7 mouse cellular contexts compared by ENCODE assay signal in genomic region chr13:23585442-23586098, GRCm38 (mm10). TPM values are rescaled to one million over a fixed set of nuclear protein-coding genes. Genes with fewer than 3 reads are reported as not detected.
A peak's percentile ranks its signal among the peaks of the same experiment; 100 is the strongest.
DNase-seq lines count a peak whose midpoint lies in the region; ATAC-seq and TF ChIP-seq lines count a peak whose summit lies in the region.
"Not testable (repeated sequence)": the region's sequence is repeated elsewhere in the genome, so short reads cannot be mapped to it uniquely, and the experiment has no call there.

No protein-coding gene starts in this region.

- H3K27ac ChIP-seq in embryonic facial prominence, embryonic 13.5 days: peak overlapping the region; percentile 98
- peak overlapping the region; percentile 95 for H3K27ac ChIP-seq in heart, adult 2 months
- peak overlapping the region; percentile 65 for H3K27ac ChIP-seq in kidney, adult 2 months (ENCODE audit: insufficient read depth, low read depth, low read length)
- peak overlapping the region; percentile 98 for H3K27ac ChIP-seq in limb, embryonic 11.5 days (replicated peaks; ENCODE audit: low read depth, low read length)
- peak overlapping the region; percentile 95 for H3K27ac ChIP-seq in midbrain, embryonic 13.5 days
- H3K27ac ChIP-seq in small intestine, adult 2 months (ENCODE audit: insufficient read depth, low read depth, low read length): peak overlapping the region; percentile 99

- DNase-seq in adrenal gland, postnatal 14 days: peak; percentile 75
- peak; percentile 77 to 80 for DNase-seq in heart, adult 2 months
- peak; percentile 90 for DNase-seq in kidney, adult 2 months
- DNase-seq in limb, embryonic 11.5 days (ENCODE audit: low spot score): peak; percentile 80

- H3K9ac ChIP-seq in embryonic facial prominence, embryonic 13.5 days: peak overlapping the region; percentile 78
- H3K9ac ChIP-seq in heart, adult 2 months (ENCODE audit: low read depth, low read length): peak overlapping the region; percentile 79
- peak overlapping the region; percentile 77 for H3K9ac ChIP-seq in limb, embryonic 11.5 days (ENCODE audit: low read length)
- peak overlapping the region; percentile 75 for H3K9ac ChIP-seq in midbrain, embryonic 13.5 days (replicated peaks)

- peak overlapping the region; percentile 50 for H3K4me3 ChIP-seq in embryonic facial prominence, embryonic 13.5 days
- H3K4me3 ChIP-seq in heart, adult 2 months: peak overlapping the region; percentile 67
- peak overlapping the region; percentile 78 for H3K4me3 ChIP-seq in kidney, adult 2 months (ENCODE audit: insufficient read depth, low read depth, low read length)
- peak overlapping the region; percentile 39 for H3K4me3 ChIP-seq in limb, embryonic 11.5 days (ENCODE audit: low read depth, low read length)
- H3K4me3 ChIP-seq in midbrain, embryonic 13.5 days (replicated peaks): peak overlapping the region; percentile 50
- peak overlapping the region; percentile 77 for H3K4me3 ChIP-seq in small intestine, adult 2 months (ENCODE audit: low read depth, low read length)

- peak; percentile 85 for ATAC-seq in embryonic facial prominence, embryonic 13.5 days (ENCODE audit: insufficient number of reproducible peaks, insufficient read depth, low FRiP score, low TSS enrichment, low read depth)
- ATAC-seq in limb, embryonic 11.5 days (ENCODE audit: insufficient number of reproducible peaks, low FRiP score, low TSS enrichment, low read depth): peak; percentile 88
- ATAC-seq in midbrain, embryonic 13.5 days: peak; percentile 89

- H3K27me3 ChIP-seq in embryonic facial prominence, embryonic 13.5 days; heart, adult 2 months (ENCODE audit: control insufficient read depth, insufficient read depth, low read length); kidney, adult 2 months (replicated peaks; ENCODE audit: control insufficient read depth, insufficient read depth, low read length); limb, embryonic 11.5 days (ENCODE audit: control insufficient read depth, insufficient read depth, low read length); midbrain, embryonic 13.5 days; small intestine, adult 2 months (ENCODE audit: control insufficient read depth, insufficient read depth, low read length): not testable (repeated sequence)

- H3K36me3 ChIP-seq in embryonic facial prominence, embryonic 13.5 days; heart, adult 2 months (ENCODE audit: control insufficient read depth, insufficient read depth, low read length); kidney, adult 2 months (ENCODE audit: control insufficient read depth, insufficient read depth, low read length); limb, embryonic 11.5 days (ENCODE audit: control insufficient read depth, insufficient read depth, low read length); midbrain, embryonic 13.5 days; small intestine, adult 2 months (ENCODE audit: control insufficient read depth, insufficient read depth, low read length): not testable (repeated sequence)

- TF ChIP-seq EP300 in heart, adult 2 months (IDR thresholded peaks at IDR 0.05; ENCODE audit: insufficient read depth, low read depth, low read length): not testable (repeated sequence)

- H3K79me2 ChIP-seq in heart, adult 2 months (replicated peaks; ENCODE audit: control insufficient read depth, insufficient read depth, low read length): not testable (repeated sequence)

- TF ChIP-seq CTCF in heart, adult 2 months (IDR thresholded peaks at IDR 0.05); kidney, adult 2 months (conservative IDR thresholded peaks at IDR 0.05; ENCODE audit: insufficient read depth, insufficient read length, low read depth, low read length); small intestine, adult 2 months (IDR thresholded peaks at IDR 0.05; ENCODE audit: extremely low read depth, insufficient read length, insufficient replicate concordance, low read depth, low read length): not testable (repeated sequence)

- H3K4me1 ChIP-seq in embryonic facial prominence, embryonic 13.5 days: peaks cover 34% of the 10 kb centered on the region
- H3K4me1 ChIP-seq in heart, adult 2 months (ENCODE audit: control insufficient read depth, insufficient read depth, low read length); limb, embryonic 11.5 days (ENCODE audit: control insufficient read depth, insufficient read depth, low read length); small intestine, adult 2 months (ENCODE audit: control insufficient read depth, insufficient read depth, insufficient read length, low read length): not testable (repeated sequence)
- peaks cover 13% of the 10 kb centered on the region; the same call in 1 of the 2 replicates for H3K4me1 ChIP-seq in kidney, adult 2 months (ENCODE audit: control insufficient read depth, insufficient read depth, low read length)
- H3K4me1 ChIP-seq in midbrain, embryonic 13.5 days (replicated peaks): peaks cover 48% of the 10 kb centered on the region

- H3K9me3 ChIP-seq in embryonic facial prominence, embryonic 13.5 days; limb, embryonic 11.5 days (ENCODE audit: control insufficient read depth, low read length); midbrain, embryonic 13.5 days: not testable (repeated sequence)

- under 1% methylated on average over 34 of the region's 36 CpGs for WGBS in embryonic facial prominence, embryonic 13.5 days
- whole genome bisulfite sequencing in heart, adult 2 months: under 1% methylated on average over 35 of the region's 36 CpGs
- WGBS in kidney, adult 2 months: under 1% methylated on average over 22 of the region's 36 CpGs
- under 1% methylated on average over 21 of the region's 36 CpGs for WGBS in limb, embryonic 11.5 days
- under 1% methylated on average over 30 of the region's 36 CpGs for WGBS in midbrain, embryonic 13.5 days
- under 1% methylated on average over 34 of the region's 36 CpGs for WGBS in small intestine, adult 2 months

- intact Hi-C loops in heart, adult 2 months (cut with DNase I): loop anchor here (1.0 to 10.0 kb wide), 6 partner anchors 36 to 1871 kb away; partner anchors contain the start of genes Hist1h1b, Hist1h2ai, Hist1h2an and Hist1h2bc

- TF ChIP-seq POLR2A in heart, adult 2 months (IDR thresholded peaks at IDR 0.05; ENCODE audit: insufficient read depth, low read depth, low read length): peak; percentile 96
- peak; percentile 59 for TF ChIP-seq POLR2A in kidney, adult 2 months (IDR thresholded peaks at IDR 0.05; ENCODE audit: low read depth, low read length)
- TF ChIP-seq POLR2A in small intestine, adult 2 months (IDR thresholded peaks at IDR 0.05; ENCODE audit: low read depth, low read length): peak; percentile 88

- peak overlapping the region; percentile 84 for H3K4me2 ChIP-seq in embryonic facial prominence, embryonic 13.5 days
- peak overlapping the region; percentile 70 for H3K4me2 ChIP-seq in limb, embryonic 11.5 days (ENCODE audit: low read depth, severe bottlenecking)
- H3K4me2 ChIP-seq in midbrain, embryonic 13.5 days (replicated peaks): peak overlapping the region; percentile 85

RNA-seq across cellular contexts. Expression of gene Hist1h4d, which starts 4.2 kb away (rescaled TPM):
- 250 and 265 TPM in 2 replicates for total RNA-seq in adrenal gland, postnatal 14 days (2021)
- polyA plus RNA-seq in embryonic facial prominence, embryonic 13.5 days (2015; fragmentation: Nextera tagmentation; extraction: Ambion mirVana): 141 and 160 TPM in 2 replicates
- 10 to 100 TPM; 47.3 to 51.7 TPM for total RNA-seq in heart, adult 2 months (2021)
- 1.7 and 2.5 TPM in 2 replicates for polyA plus RNA-seq in heart, adult 2 months (2012; rRNA removed)
- 3.7 and 5.4 TPM in 2 replicates for polyA plus RNA-seq in kidney, adult 2 months (2012; rRNA removed)
- polyA plus RNA-seq in limb, embryonic 11.5 days (2014; fragmentation: Nextera tagmentation; extraction: Ambion mirVana): 133 and 134 TPM in 2 replicates
- 74.3 and 84.0 TPM in 2 replicates for polyA plus RNA-seq in midbrain, embryonic 13.5 days (2015; fragmentation: Nextera tagmentation; extraction: Ambion mirVana)
- polyA plus RNA-seq in small intestine, adult 2 months (2012; rRNA removed): 10.1 and 13.8 TPM in 2 replicates

RNA-seq across cellular contexts. Expression of gene Hist1h3d, which starts 10.0 kb away (rescaled TPM):
- total RNA-seq in adrenal gland, postnatal 14 days (2021): 27.2 and 39.2 TPM in 2 replicates
- 7.6 and 8.4 TPM in 2 replicates for polyA plus RNA-seq in embryonic facial prominence, embryonic 13.5 days (2015; fragmentation: Nextera tagmentation; extraction: Ambion mirVana)
- 1 to 10 TPM; 1.5 to 2.3 TPM for total RNA-seq in heart, adult 2 months (2021)
- 1.1 and 1.6 TPM in 2 replicates for polyA plus RNA-seq in heart, adult 2 months (2012; rRNA removed)
- polyA plus RNA-seq in kidney, adult 2 months (2012; rRNA removed): 0.68 and 0.88 TPM in 2 replicates
- 12.6 and 13.2 TPM in 2 replicates for polyA plus RNA-seq in limb, embryonic 11.5 days (2014; fragmentation: Nextera tagmentation; extraction: Ambion mirVana)
- polyA plus RNA-seq in midbrain, embryonic 13.5 days (2015; fragmentation: Nextera tagmentation; extraction: Ambion mirVana): 2.1 and 3.1 TPM in 2 replicates
- polyA plus RNA-seq in small intestine, adult 2 months (2012; rRNA removed): 11.5 and 24.2 TPM in 2 replicates

RNA-seq across cellular contexts. Expression of gene Hist1h2ad, which starts 11.4 kb away (rescaled TPM):
- 12.6 and 14.1 TPM in 2 replicates for total RNA-seq in adrenal gland, postnatal 14 days (2021)
- 1.7 and 3.1 TPM in 2 replicates for polyA plus RNA-seq in embryonic facial prominence, embryonic 13.5 days (2015; fragmentation: Nextera tagmentation; extraction: Ambion mirVana)
- total RNA-seq in heart, adult 2 months (2021): 1 to 10 TPM; 1.4 to 2.8 TPM
- 0.61 TPM in 1 of 2 replicates, not detected in the other for polyA plus RNA-seq in heart, adult 2 months (2012; rRNA removed)
- not detected in 2 replicates for polyA plus RNA-seq in kidney, adult 2 months (2012; rRNA removed)
- 2.2 and 3.1 TPM in 2 replicates for polyA plus RNA-seq in limb, embryonic 11.5 days (2014; fragmentation: Nextera tagmentation; extraction: Ambion mirVana)
- 0.93 and 1.7 TPM in 2 replicates for polyA plus RNA-seq in midbrain, embryonic 13.5 days (2015; fragmentation: Nextera tagmentation; extraction: Ambion mirVana)
- polyA plus RNA-seq in small intestine, adult 2 months (2012; rRNA removed): 21.3 and 30.3 TPM in 2 replicates

RNA-seq across cellular contexts. Expression of gene Hist1h2bf, which starts 11.6 kb away (rescaled TPM):
- total RNA-seq in adrenal gland, postnatal 14 days (2021): 127 and 167 TPM in 2 replicates
- polyA plus RNA-seq in embryonic facial prominence, embryonic 13.5 days (2015; fragmentation: Nextera tagmentation; extraction: Ambion mirVana): 12.2 and 13.4 TPM in 2 replicates
- total RNA-seq in heart, adult 2 months (2021): 1 to 10 TPM; 5.2 to 8.4 TPM
- 1.00 TPM in 1 of 2 replicates, not detected in the other for polyA plus RNA-seq in heart, adult 2 months (2012; rRNA removed)
- polyA plus RNA-seq in kidney, adult 2 months (2012; rRNA removed): 0.30 and 0.99 TPM in 2 replicates
- polyA plus RNA-seq in limb, embryonic 11.5 days (2014; fragmentation: Nextera tagmentation; extraction: Ambion mirVana): 4.5 and 5.4 TPM in 2 replicates
- 3.3 and 4.5 TPM in 2 replicates for polyA plus RNA-seq in midbrain, embryonic 13.5 days (2015; fragmentation: Nextera tagmentation; extraction: Ambion mirVana)
- 9.0 and 24.6 TPM in 2 replicates for polyA plus RNA-seq in small intestine, adult 2 months (2012; rRNA removed)

RNA-seq across cellular contexts. Expression of gene Hist1h2bg, which starts 14.4 kb away (rescaled TPM):
- total RNA-seq in adrenal gland, postnatal 14 days (2021): 288 and 319 TPM in 2 replicates
- 7.5 and 10.6 TPM in 2 replicates for polyA plus RNA-seq in embryonic facial prominence, embryonic 13.5 days (2015; fragmentation: Nextera tagmentation; extraction: Ambion mirVana)
- 10 to 100 TPM; 16.4 to 19.5 TPM for total RNA-seq in heart, adult 2 months (2021)
- 3.3 TPM in 2 replicates for polyA plus RNA-seq in heart, adult 2 months (2012; rRNA removed)
- polyA plus RNA-seq in kidney, adult 2 months (2012; rRNA removed): 3.1 and 4.6 TPM in 2 replicates
- 8.2 and 10.0 TPM in 2 replicates for polyA plus RNA-seq in limb, embryonic 11.5 days (2014; fragmentation: Nextera tagmentation; extraction: Ambion mirVana)
- 4.1 and 7.5 TPM in 2 replicates for polyA plus RNA-seq in midbrain, embryonic 13.5 days (2015; fragmentation: Nextera tagmentation; extraction: Ambion mirVana)
- 32.8 and 51.3 TPM in 2 replicates for polyA plus RNA-seq in small intestine, adult 2 months (2012; rRNA removed)

Comparison
In these comparisons a context has a peak if more than half of its experiments do, and no peak if none do; other contexts are left out.
1. Peak in every context shown above with its lines: DNase-seq, ATAC-seq, H3K4me3 ChIP-seq and H3K27ac ChIP-seq.